Mouse (Mus musculus) frontal cortex, adult 2 months (tissue): ENCODE measurements at regions not wholly inside any gene's neighbourhood (a gene's known extent, or its start where the extent isn't known, plus 50 kb on each side); places are given as distances from the start of the nearest gene placed in this dataset.
"Not testable (repeated sequence)": the region's sequence is repeated elsewhere in the genome, so short reads cannot be mapped to it uniquely, and the experiment has no call there.

Experiments
- DNase-seq, 2 experiments: peaks; one replicate each; pipeline ENCODE4 v3.0.0; 2022; ENCODE audit warnings: low spot score in 1 of 2; ENCODE audit errors: extremely low spot score in 1 of 2

GRCm38 (mm10) chr17:59179018-59179417 lies 165.8 kb upstream of the Nudt12 start:
- DNase-seq, result no peak

GRCm38 (mm10) chr17:59156345-59156744 lies 143.2 kb upstream of the Nudt12 start:
- DNase-seq, result no peak

GRCm38 (mm10) chr17:59143760-59144157 lies 130.6 kb upstream of the Nudt12 start:
- DNase-seq, result no peak

GRCm38 (mm10) chr17:59142995-59143759 lies 130.0 kb upstream of the Nudt12 start:
- no peak for DNase-seq

- no peak for DNase-seq
These were observed 125.6 kb upstream of the Nudt12 start for GRCm38 (mm10) chr17:59138791-59139190.

GRCm38 (mm10) chr17:59099376-59099775 lies 86.2 kb upstream of the Nudt12 start:
- DNase-seq, result peak; percentile 8 to 74

- DNase-seq, result not testable (repeated sequence)
These were observed 63.7 kb upstream of the Nudt12 start for GRCm38 (mm10) chr17:59076846-59077245.

- DNase-seq, result not testable (repeated sequence)
These were observed 63.2 kb upstream of the Nudt12 start for GRCm38 (mm10) chr17:59076361-59076760.
